Mouse (Mus musculus) ovary, adult 18-20 months (tissue): ENCODE data around the gene Olfr228.
"Not testable (repeated sequence)": the region's sequence is repeated elsewhere in the genome, so short reads cannot be mapped to it uniquely, and the experiment has no call there.

Experiments
- DNase-seq: peaks from one replicate; pipeline ENCODE4 v3.0.0; 2022; ENCODE audit warnings: low spot score, mixed read lengths

Olfr228 gene

GRCm38 (mm10) chr2:86487286-86487685 lies at the start of gene Olfr228:
TSS of gene Olfr228 (minus strand) at chr2:86487386.
- DNase-seq = no peak

- no peak for DNase-seq
These were observed 43.8 kb upstream of the Olfr228 start for GRCm38 (mm10) chr2:86530991-86531390.

- DNase-seq = no peak
These were observed 21.0 kb upstream of the Olfr228 start, which contains the start of gene Olfr1076 for GRCm38 (mm10) chr2:86508161-86508560. TSS of gene Olfr1076 (plus strand) at chr2:86508461.

GRCm38 (mm10) chr2:86464442-86465109 lies 22.6 kb downstream of the Olfr228 start:
- DNase-seq = peak; percentile 2

GRCm38 (mm10) chr2:86460434-86460833 lies 26.8 kb downstream of the Olfr228 start:
- DNase-seq = no peak

- DNase-seq = no peak
These were observed 31.0 kb downstream of the Olfr228 start, which contains the start of gene Olfr1066 for GRCm38 (mm10) chr2:86456169-86456568. TSS of gene Olfr1066 (minus strand) at chr2:86456269.

GRCm38 (mm10) chr2:86450491-86450890 lies 36.7 kb downstream of the Olfr228 start, which contains the start of gene Olfr1065:
TSS of gene Olfr1065 (minus strand) at chr2:86450591.
- not testable (repeated sequence) for DNase-seq

- not testable (repeated sequence) for DNase-seq
These were observed 45.1 kb downstream of the Olfr228 start for GRCm38 (mm10) chr2:86442101-86442500.
